Mouse (Mus musculus): ENCODE measurements at regions not wholly inside any gene's neighbourhood (a gene's known extent, or its start where the extent isn't known, plus 50 kb on each side); places are given as distances from the start of the nearest gene placed in this dataset.
"Not testable (repeated sequence)": the region's sequence is repeated elsewhere in the genome, so short reads cannot be mapped to it uniquely, and the experiment has no call there.

DNA sequence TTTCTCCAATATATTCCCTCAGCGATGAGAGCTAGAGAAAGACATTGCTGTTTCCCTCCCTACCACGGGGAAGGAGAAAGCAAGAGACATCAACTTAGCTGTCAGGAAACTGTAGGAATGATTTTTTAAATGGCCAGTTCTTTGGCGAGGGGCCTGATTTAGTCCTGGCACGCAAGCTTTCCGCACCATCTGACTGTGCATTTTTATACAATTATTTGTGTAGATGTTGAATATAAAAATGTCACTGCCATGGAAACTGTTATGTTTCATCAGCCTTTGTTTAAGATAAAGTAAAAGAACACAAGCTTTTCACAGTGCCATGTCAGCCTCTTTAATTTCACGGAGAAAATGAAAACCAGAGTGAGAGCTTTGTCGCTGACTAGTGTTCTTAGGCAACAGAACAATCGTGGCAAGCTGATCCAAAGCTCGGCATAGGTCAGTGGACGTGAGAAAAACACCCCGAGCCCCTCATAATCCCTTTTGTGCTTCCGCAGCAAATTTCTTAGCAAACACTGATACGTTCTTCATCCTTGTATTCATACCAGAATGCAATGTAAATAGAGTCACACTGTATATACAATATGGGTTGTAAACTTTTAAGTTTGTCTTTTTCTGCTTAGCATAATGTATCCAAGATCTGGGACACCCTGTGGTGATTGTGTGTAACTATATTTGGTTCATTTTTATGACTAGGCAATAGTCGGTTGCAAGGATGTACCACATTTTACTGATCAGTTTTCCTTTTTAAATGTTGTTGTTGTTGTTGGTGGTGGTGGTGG lies 79.9 kb upstream of the Tars start:
- DNase-seq (ENCODE audit: low read depth, low spot score): no peak

DNA sequence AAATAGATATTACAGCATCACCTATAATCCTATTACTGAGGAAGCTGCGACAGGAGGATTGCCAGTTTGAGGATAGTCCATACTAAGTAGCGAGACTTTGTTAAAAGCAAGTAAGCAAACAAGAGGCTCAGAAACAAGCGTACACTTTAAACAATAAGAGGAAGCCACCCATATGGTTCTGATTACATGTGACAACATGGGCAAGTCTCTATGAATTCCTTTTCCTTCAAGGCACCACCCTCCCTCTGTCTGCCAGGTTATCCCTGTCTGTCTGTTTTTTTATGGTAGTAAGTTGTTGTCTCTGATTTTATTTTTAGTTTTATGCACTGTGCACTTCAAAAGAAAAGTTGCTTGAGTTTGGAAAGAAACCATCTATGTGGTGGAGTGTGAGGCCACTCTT lies 76.8 kb upstream of the Tars start:
- no peak for DNase-seq (ENCODE audit: low read depth, low spot score)

DNA sequence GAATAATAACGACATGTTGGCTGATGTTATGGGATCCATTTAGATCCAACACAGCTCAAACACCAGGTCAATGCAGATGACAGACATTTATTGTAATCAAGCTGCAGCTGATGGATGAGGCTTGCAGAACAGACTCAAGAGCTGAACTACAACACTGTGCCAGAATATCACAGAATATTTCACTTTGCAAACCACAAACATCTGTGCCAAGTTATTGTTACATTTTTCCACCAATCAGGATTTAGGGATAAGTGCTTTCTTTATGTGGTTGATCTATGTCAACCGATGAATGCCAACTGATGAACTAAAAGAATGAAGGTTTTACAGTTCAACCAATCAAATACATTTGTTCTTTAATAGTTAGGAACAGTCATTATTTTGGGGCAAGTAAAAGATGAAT lies 63.9 kb upstream of the Tars start:
- no peak for DNase-seq (ENCODE audit: low read depth, low spot score)

DNA sequence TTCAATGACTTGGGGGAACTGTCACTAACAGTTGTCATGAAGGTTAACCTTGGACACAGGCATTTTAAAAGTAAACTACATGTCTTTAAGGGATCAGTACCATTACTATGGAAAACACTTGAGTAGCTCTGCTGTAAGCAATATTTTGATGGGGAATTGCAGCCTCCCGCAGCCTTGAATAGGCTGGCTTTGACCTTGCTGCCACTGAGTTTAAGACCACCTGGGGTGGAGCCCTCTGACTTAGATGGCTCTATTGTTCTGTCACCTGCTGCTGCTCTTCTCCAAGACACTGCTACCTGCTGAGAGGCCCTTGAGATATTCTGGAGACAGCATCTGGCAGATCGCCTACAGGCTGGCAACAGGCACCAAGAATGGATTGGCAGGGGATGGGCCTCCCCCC lies 62.1 kb upstream of the Tars start:
- not testable (repeated sequence) for DNase-seq (ENCODE audit: low read depth, low spot score)

DNA sequence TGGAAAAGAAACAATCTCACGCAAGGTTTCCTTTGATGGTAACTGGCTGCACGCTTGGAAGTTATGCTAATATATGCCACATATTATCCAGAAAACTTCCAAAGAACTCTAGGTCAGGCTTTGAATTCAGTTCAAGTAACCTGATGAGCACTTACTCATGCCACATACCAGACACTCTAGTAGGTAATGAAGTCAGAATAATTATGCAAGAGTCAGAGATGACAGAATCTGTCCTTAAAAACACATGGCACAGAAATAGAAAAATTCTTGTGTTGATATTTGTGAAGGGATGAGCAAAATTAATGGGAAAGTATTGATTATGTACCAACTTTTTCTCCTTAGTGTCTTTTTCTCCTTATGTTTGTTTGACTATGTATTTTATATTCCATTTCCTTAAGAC lies 59.8 kb upstream of the Tars start:
- DNase-seq (ENCODE audit: low read depth, low spot score): no peak

DNA sequence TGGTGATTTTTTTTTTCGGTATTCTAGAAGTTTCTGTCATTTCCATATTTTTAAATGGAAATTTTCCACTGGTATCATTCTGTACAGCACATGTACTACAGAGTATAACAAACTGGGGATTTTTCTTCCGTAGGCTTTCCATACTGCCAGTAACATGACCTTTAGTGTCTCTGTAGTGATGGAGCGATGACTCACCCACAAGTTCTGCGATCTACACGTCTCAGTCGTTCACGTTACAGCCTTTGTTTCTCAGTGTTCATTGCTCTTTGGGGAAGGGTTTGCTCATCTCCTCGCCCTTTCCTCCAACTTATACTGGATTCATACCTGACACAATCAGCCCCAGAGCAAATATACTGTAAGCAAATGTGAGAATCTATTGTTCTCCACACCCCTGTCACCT lies 57.8 kb upstream of the Tars start:
- no peak for DNase-seq (ENCODE audit: low read depth, low spot score)

DNA sequence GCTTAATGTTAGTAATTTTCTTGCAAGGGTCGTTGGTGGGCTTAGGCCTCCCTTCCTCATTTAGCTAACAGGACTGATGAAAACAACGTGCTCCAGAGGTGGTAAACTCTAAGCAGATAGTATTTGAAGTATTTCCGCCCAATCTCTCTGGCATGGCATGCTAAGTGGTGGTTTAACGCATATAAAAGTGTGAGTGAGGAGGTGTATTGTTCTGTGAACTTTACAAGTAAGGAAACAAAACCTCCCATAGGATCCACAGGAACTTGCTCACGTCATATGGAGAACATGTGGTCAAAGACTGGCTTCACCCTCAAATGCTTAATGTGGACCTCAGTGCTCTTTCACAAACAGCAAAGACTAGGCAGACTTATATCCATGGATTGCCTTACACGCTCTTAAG lies 56.5 kb upstream of the Tars start:
- no peak for DNase-seq (ENCODE audit: low read depth, low spot score)

DNA sequence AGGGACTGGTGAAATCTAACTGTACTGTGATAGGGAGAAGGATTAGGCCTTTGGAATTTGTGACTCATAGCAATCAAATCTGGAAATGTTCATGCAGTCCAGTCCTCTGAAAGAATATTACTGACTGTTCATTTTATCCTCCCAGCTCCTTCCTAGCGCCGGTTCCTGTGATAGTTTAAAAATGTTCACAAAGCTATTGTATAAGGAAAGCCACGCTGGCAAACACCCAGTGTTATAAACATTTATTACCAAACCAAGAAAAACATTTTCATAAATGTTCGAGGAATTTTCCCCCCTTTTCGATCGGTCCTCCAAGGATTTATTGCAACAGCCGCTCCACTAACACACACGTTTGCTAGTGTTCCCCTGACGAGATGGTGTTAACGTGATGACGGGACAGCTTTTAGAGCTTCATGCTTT lies 55.9 kb upstream of the Tars start:
- no peak for DNase-seq (ENCODE audit: low read depth, low spot score)

DNA sequence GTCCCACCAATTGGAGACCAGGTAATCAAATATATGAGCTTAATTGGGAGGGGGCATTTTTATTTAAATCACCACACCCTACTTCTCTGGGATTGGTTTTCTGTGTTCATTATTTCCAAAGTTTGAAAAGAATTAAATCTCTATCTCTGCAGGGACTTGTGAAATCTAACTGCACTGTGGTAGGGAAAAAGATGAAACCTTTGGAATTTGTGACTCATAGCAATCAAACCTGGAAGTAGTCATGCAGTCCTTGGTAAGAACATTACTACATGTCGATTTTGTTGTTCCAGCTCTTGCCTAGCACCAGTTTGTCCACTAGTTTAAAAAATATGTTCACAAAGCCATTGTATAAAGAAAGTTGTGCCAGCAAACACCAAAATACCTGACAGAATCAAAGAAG lies 54.5 kb upstream of the Tars start:
- DNase-seq (ENCODE audit: low read depth, low spot score): no peak

DNA sequence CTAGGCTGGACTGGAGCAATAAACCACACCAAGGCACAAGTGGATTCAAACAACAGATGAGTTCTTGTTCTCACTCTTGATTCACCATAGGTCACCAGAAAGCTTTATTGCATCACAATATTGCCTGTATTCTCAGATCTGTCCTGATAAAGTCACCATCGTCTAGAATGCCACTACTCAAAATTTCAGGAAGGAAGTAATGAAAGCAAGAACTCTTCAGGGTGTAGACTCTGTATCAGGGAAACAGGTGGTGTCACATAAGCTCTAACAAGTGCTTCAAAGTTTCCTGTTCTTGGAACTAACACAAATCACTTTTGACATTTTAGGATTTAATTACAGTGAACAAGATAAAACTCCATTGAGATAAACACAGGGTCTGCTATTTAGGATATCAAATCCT lies 52.2 kb upstream of the Tars start:
- DNase-seq (ENCODE audit: low read depth, low spot score): no peak

Measured in mesoderm, embryonic 11.5 days (tissue).